Mouse (Mus musculus) B cell, adult 2 months (primary cell): ENCODE data around the gene Pbsn.
"Not testable (repeated sequence)": the region's sequence is repeated elsewhere in the genome, so short reads cannot be mapped to it uniquely, and the experiment has no call there.

ENCODE experiments used
- DNase-seq, 2 experiments: peaks; one replicate each; pipeline ENCODE4 v3.0.0; 2022

Pbsn gene

DNA sequence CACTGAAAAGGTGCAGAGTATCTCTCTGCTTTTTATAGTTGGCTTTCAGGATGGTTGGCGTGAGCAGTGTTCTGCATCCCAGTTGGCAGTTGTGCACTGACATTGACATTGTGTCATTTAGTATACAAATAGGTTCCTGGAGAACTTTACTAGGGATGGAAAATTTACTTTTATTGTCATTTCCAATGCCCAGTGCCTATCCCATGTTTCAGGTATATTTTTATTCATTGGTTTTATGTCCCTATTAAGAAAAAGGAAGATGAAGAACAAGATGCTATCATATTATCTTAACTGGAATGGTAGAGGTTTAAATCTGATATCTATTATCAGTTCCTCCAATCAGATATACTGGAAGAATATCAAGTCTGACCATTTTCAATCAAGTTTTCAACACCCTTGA, at the start of gene Pbsn:
Gene Pbsn (minus strand): TSS at position 101 of the 400 bp plus-strand sequence.
- no peak for DNase-seq

DNA sequence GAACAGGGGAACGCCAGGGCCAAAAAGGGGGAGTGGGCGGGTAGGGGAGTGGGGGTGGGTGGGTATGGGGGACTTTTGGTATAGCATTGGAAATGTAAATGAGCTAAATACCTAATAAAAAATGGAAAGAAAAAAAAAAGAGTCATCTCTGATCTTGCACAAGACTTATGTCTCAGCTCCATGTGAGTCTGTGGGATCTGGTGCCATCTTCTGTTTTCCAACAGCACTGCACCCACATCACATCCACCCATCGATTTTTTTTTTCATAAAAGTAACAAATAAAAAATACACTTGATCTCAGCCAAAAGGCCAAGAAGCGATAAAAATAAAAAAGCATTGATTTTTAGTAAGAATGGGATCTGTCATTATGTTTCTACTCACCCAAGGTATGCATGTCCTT, 26.6 kb upstream of the Pbsn start:
- DNase-seq: not testable (repeated sequence)

DNA sequence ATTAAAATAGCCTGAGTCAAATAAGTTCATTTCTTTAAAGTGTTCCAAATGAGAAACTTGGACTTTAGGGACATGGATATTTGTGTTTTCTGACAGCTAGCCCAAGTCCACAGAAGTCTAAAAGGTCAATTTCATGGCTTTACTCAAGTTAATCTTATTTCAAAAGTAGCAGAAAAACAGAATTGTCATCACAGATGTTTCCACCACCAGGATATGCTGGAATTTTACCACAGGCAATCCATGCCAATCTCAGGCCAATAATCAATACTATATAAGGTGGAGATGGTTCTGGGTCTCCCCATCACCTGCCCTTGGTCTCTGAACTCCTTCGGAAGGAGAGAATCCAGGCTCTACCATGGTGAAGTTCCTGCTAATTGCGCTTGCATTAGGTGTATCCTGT, 11.0 kb upstream of the Pbsn start, which contains the start of gene Gm14744:
Gene Gm14744 (plus strand): TSS at position 301 of the 400 bp plus-strand sequence.
- not testable (repeated sequence) for DNase-seq

DNA sequence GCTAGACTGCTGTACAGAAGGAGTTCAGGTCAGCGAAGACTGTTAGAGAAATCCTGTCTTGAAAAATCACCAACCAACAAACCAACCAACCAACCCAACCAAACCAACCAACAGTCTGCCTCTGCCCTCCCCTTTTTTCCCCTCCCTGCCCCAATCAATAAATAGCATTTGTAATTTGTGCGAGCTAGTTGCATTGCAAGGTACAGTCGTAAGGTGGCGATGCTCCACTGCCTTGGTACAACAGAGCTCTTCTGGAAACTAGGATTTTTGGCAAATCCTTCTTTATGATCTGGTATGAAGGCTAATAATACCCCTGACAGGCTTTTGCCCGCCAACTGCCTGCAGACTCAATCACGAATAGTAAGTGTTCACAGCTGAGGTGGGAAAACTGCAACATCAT, 41.4 kb downstream of the Pbsn start:
- no peak for DNase-seq

DNA sequence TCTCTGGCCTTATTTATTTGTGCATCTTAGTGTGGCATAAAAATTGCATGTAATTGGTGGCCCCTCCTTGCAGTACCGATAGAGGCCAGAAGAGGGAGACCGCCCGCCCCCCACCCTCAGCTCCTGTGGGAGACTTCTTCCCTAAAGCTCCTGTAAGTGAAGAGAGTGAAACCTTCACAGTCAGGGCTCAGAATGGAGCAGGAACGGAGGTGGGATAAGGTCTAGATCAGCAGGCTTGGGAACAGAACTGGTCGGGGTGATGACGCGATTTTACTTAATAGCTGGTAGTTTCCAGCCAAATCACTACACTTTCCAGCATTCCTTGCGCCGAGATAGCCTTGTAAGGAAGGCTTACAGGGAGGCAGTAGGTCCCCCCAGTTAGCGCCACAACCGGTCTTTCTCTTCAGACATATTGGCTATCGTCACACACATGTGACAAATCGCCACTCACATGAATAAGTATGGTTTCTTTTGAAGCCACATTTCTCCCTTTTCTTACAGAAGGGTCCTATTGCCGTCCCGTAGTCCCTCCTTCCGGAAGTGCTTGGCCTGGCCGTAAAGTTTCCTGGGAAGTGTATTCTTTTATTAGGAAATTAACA, 42.7 kb downstream of the Pbsn start:
- peak; percentile 35 to 69 for DNase-seq

DNA sequence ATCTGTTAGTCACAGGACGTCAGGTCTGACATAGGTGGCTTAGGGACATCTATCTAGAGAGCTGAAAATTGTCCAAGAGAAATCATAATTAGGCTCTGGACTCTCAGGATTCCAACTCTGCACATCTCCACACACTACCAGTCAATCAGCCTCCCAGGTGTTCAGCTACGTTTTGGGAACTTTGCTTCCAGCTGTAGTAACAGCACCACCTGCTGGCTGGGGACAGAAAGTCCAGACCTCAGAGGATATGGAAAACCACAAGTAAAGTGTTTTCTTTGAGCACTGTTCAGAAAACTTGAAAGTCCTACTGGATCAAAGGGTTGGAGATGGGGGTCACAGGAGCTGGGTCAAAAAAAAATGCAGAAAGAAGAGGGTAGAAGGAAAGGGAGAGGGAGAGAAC, 44.8 kb downstream of the Pbsn start:
- peak; percentile 57 to 58 for DNase-seq

DNA sequence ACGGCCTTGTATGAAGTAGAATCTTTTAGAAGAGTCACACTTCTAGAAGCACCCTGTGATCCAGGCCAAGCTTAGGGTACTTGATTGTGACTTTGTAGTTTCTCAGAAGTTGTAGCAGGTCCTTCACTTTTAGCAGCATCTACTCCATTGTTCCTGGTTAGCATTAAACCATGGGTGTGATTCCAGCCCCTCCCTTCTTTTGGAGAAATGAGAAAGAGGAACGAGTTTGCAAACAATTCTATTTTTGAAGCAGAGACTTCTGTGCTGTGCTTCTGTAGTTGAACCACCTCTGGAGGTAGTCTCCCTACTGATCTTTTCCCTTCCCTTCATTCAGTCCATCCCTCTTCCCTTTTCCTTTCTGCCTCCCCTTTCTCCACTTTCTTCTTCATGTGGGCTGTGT, 51.1 kb downstream of the Pbsn start:
- DNase-seq: no peak

DNA sequence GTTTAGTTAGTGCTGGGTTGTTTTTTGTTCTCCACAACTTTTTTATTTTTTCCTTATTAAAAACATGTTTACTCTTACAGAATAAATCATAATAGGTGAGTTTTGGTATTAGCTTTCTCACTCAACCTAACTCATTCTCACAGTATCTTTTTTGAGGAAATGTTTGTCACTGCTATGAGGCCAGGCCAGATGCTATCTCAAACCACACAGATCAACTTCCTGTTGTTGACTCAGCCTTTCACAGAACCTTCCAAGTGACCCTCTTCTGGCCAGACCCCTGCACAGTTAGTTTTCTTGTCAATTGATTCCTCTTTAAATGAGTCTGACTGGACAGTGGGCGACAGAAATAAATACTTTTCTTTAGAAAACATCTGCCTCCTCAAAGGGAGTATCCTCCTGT, 51.9 kb downstream of the Pbsn start:
- DNase-seq: no peak

DNA sequence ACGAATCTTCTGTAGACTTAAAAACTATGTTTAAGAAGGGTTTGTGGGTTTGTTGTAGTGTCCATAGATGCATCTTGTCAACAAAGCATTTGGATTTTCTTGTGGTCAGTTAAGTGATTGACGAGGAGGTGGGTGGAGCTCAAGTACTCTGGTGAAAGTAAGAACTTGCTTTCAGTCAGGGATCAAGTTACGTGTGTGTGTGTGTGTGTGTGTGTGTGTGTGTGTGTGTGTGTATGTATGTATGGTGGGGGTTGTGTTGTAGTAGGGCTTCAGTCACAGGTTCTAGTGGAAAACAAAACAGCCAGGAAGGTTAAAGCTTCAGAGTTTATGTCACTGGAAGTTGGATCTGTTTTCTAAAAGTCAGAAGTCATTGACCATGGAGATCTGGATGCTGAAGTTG, 53.9 kb downstream of the Pbsn start:
- DNase-seq: no peak

DNA sequence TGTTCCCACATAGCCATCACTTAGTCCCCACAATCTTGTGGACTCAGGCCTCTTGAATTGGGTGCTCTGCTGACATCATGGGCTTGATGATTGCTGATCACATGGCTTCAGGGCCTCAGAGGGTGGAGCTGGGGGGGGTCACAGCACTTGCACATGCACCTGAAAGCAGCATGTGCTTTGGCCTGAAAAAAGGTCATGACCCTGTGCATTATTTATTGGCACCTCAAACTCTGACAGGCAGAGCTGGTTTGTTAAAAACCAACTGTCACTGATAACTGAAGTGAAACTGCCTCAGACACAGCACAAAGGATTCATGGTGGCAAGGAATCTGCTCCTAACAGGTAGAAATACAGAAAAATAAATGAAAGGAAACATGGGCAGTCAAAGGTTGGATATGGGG, 55.6 kb downstream of the Pbsn start:
- DNase-seq: no peak

DNA sequence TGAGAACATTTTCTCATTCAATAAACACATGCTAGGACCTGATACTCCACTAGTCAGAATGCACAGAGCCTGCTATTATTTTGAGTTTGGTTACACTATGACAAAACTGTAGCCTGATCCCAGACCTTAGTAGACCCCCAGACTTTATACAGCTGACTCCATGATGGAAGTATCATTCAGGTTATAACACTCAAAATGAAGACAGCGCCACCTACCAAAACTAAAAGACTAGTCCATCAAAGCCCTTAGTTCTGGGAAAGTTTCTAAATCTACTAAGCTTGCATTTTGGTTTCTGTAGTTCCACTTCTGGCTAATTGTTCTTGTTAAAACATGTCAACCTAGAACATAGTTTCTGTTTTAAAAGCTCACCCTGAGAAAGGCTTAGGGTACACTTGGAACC, 56.5 kb downstream of the Pbsn start:
- DNase-seq: no peak

DNA sequence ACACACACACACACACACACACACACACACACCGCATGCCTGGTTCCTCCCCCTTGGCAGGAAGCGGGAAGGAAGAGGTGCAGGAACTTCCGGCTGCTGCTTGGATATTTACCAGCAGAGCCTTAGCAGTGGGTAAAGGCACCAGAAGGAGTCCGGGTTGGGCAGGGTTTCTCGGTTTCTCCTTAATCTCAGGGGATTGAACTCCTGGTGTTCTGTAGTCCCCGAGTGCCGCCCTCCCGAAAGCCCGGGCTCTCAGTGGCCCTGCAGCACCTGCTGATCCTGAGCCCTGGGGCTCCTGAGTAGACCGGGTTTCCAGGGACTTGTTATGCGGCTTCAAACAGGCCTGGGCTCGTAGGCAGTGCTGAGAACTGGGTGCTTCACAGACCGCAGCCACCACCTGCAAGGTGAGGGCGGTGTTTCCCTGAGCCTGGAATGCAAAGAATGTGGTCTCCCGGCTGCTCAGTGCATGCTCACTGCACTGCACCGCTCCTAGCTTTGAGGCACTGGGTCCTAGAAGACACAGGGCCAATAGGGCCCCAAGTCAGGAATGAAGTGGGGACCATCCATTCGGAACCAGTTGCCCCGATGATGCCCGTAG, 57.1 kb downstream of the Pbsn start, which contains the start of gene Prkx:
Gene Prkx (minus strand): TSS at position 41 of the 598 bp plus-strand sequence.
- peak; percentile 43 to 49 for DNase-seq

DNA sequence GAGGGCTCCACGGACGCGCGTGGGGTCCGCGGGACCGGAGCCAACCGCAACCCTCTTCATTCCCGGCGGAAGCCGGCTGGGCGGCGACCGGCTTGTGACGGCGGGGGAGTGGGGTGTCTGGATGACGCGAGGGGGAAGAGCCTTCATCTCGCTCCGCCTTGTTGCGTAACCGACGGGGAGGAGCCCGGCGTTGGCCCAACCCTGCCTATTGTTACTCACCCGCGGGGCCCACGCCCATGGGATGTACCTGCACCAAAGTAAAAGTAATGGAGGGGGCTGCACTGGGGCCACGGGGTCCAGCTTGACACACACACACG, 57.6 kb downstream of the Pbsn start:
- DNase-seq: peak; percentile 92 to 93

DNA sequence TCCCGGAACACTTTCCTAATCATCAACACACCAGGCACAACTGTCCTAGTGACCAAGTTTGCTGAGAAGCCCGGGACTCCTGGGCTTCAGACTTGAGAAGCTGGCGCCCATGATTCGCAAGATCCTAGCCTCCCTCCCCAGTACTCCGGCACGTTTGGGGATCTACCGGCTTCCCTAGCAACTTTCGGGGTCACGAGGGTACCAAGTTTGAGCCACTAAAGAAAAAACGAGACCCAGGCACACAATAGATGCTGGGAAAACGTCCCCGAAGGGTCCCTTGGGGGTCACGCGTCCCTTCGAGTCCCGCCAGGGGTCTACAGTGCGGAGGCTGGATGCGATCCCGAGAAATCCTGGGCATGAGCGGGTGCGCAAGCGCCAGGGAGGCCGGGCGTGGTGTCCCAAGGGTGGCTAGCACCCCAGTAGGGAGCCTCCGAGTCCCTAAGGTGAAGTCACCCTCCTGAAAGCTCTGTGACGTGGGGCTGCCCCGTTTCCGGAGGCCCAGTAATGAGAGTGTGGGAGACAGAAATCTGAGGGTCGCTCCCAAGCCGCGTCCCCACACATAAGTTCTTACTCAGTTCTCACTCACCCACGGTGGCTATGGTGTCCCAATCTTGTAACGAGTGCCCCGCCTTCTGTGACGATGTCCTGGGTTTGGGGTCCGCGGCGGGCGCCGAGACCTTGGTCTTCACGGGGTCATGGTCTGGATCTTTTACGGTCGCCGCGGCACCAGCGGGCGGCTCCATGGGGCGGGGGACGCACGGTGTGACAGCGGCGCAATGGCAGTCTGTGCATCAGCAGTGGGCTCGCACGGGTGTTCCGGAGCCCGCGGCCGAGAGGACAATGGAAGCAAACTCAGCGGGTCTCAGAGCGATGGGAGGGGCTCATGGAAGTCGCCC, 58.2 kb downstream of the Pbsn start:
- DNase-seq: peak; percentile 50 to 54

DNA sequence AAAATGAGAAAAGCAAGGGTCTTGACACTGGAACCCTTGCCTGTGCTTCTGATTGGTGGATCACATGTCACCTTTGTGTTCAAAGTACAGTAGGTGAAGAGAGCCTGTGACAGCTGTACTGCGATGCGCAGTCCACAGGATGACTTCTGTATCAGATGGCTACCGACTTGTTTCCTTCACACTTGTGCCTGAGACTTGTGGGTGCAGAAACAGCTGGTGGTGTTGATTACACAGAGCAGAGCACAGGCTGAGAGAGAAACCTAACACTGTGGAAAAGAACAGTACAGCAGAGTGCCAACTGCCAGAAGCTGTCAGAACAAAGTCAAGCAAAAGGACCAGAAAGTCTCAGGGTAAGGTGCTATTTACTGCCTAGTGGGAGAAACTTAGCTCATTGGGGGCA, 64.7 kb downstream of the Pbsn start:
- DNase-seq: no peak
